Mouse (Mus musculus): Measurements from ENCODE around the gene Osgin1. TPM values are rescaled to one million over a fixed set of nuclear protein-coding genes. Genes with fewer than 3 reads are reported as not detected.

The Osgin1 gene
- 0.38 TPM in 2 replicates for polyA plus RNA-seq (2015; fragmentation: Nextera tagmentation; extraction: Ambion mirVana)

DNA sequence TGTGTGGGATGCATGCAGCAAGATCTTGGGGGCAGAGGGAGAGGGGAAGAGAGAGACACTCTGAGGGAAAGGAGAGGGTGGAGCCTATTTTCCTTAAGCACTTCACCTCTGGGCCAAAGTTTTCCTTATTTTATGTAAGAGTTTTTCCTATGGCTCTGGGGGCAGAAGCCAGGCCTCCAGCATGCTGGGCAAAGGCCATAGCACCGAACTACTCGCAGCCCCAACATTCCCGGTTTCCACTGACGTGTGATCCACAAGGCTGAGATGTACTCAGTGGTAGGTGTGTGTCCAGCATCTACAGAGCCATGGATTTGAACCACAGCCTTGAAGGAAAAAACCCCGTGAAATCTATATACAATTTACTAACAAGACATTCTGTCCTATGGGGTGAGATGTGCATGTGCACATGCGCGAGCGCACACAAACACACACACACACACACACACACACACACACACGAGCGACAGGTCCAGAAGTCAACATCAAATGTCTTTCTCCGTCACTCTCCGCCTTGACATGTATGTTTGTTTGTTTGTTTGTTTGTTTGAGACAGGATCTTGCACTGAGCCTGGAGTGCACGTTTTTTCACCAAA, at the start of gene Osgin1:
TSS of gene Osgin1 (plus strand) at position 543 of the 593 bp plus-strand sequence.
- Histone ChIP-seq H3K4me2 (no peak within 1 kb of the TSS), H3K4me1 (replicated peaks) (no peaks in the 10 kb centered on the region), H3K9me3 (no peaks in the 10 kb centered on the region), H3K27ac (replicated peaks) (no peak within 1 kb of the TSS), H3K9ac (no peak within 1 kb of the TSS), H3K27me3 (no peaks in the 10 kb centered on the region), H3K4me3 (no peak within 1 kb of the TSS), H3K36me3 (no peaks in the 10 kb centered on the region)
- ATAC-seq (ENCODE audit: low FRiP score, low read depth): no peak
- 91% methylated on average over 13 of the region's 13 CpGs for WGBS

DNA sequence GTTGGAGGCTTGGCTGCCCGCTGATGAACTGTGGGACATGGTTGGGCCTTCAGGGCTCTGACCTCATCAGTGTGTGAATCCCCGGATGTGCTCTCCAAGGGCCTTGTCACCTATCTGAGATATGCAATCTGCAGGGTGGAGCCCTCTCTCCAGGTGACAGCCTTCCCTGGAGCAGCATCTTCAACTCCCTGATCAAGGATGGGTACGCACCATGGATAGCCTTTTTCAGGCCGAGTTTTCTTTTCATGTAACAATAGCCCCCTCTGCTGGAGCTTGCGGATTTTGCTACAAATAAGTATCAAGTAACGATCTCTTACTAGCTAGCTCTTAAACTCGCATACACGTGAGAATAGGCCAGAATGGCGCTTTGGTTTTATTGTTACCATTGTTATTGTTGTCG, 49.4 kb upstream of the Osgin1 start:
- Histone ChIP-seq H3K4me1 (replicated peaks) (no peaks in the 10 kb centered on the region), H3K9ac (no peak overlapping the region), H3K36me3 (no peaks in the 10 kb centered on the region), H3K27ac (replicated peaks) (no peak overlapping the region), H3K9me3 (no peaks in the 10 kb centered on the region), H3K4me2 (no peak overlapping the region), H3K4me3 (no peak overlapping the region), H3K27me3 (no peaks in the 10 kb centered on the region)
- ATAC-seq (ENCODE audit: low FRiP score, low read depth): no peak; the same call in 1 of the 2 replicates
- WGBS: 21% methylated on average over 10 of the region's 10 CpGs

DNA sequence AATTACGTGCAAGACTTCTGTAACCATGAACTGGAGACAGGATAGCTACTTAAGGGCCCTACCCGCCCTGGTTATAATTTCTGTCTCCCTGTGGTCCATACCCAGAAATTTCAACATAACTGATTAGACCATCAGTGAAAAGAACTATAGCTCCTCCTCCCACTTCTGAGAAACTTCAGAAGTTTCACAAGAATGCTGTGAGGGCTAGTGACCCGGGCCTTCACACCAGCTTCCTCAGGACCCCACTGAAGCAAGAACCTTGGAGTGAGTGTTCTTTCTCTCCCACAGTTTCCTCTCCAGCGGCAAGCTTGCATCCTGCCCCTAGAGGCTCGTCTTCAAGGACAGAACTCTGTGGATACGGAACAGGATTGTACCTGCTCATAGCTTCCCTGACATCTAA, 48.1 kb upstream of the Osgin1 start:
- no peaks in the 10 kb centered on the region for H3K36me3 ChIP-seq
- no peak overlapping the region for H3K27ac ChIP-seq (replicated peaks)
- H3K4me3 ChIP-seq: no peak overlapping the region
- no peak overlapping the region for H3K4me2 ChIP-seq
- 80% methylated on average over 6 of the region's 6 CpGs for WGBS
- ATAC-seq (ENCODE audit: low FRiP score, low read depth): no peak
- no peaks in the 10 kb centered on the region for H3K9me3 ChIP-seq
- no peak overlapping the region for H3K9ac ChIP-seq
- H3K27me3 ChIP-seq: no peaks in the 10 kb centered on the region
- H3K4me1 ChIP-seq (replicated peaks): no peaks in the 10 kb centered on the region

DNA sequence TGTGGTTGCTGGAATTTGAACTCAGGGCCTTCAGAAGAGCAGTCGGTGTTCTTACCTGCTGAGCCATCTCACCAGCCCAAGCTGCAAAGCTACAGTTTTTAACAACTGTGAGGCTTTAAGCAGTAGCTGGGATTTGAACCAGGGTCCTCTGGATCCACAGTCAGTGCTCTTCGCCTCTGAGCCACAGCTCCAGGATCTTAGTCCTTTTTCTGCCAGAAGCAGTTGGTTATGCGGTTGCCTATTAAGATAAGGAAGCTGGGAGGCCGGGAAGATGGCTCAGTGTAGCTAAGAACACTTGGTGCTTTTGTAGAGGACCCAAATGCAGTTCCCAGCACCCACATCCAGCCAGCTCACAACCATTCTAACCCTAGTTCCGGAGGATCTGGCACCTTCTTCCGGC, 46.9 kb upstream of the Osgin1 start:
- Histone ChIP-seq H3K4me2 (no peak overlapping the region), H3K27ac (replicated peaks) (no peak overlapping the region), H3K9me3 (no peaks in the 10 kb centered on the region), H3K4me1 (replicated peaks) (no peaks in the 10 kb centered on the region), H3K27me3 (no peaks in the 10 kb centered on the region), H3K36me3 (no peaks in the 10 kb centered on the region), H3K9ac (no peak overlapping the region), H3K4me3 (no peak overlapping the region)
- no peak for ATAC-seq (ENCODE audit: low FRiP score, low read depth)
- WGBS: 80% methylated on average over 6 of the region's 6 CpGs

DNA sequence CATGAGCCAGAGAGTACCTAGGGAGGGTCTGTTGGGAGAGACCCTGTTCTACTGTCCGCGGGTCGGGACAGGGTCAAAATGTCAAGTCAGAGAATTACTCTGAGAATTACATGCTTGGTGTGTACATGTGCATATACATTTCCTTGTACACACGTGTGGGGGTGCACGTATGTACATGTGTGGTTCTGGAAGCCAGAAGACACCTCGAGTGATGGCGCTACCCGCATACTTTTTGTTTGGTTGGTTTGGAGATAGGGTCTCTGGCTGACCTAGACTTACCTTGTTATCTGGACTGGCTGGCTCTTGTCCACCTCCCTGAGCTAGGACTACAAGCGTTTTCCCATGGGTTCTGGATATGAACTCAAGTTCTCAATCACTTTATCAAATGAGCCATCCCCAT, 39.8 kb upstream of the Osgin1 start:
- ATAC-seq (ENCODE audit: low FRiP score, low read depth): no peak
- H3K4me1 ChIP-seq (replicated peaks): peaks cover 26% of the 10 kb centered on the region
- H3K36me3 ChIP-seq: no peaks in the 10 kb centered on the region
- peak overlapping the region; percentile 91 for H3K4me3 ChIP-seq
- peak overlapping the region; percentile 92 for H3K9ac ChIP-seq
- H3K4me2 ChIP-seq: peak overlapping the region; percentile 100
- H3K27ac ChIP-seq (replicated peaks): peak overlapping the region; percentile 91
- no peaks in the 10 kb centered on the region for H3K9me3 ChIP-seq
- 78% methylated on average over 9 of the region's 9 CpGs for WGBS
- no peaks in the 10 kb centered on the region for H3K27me3 ChIP-seq

DNA sequence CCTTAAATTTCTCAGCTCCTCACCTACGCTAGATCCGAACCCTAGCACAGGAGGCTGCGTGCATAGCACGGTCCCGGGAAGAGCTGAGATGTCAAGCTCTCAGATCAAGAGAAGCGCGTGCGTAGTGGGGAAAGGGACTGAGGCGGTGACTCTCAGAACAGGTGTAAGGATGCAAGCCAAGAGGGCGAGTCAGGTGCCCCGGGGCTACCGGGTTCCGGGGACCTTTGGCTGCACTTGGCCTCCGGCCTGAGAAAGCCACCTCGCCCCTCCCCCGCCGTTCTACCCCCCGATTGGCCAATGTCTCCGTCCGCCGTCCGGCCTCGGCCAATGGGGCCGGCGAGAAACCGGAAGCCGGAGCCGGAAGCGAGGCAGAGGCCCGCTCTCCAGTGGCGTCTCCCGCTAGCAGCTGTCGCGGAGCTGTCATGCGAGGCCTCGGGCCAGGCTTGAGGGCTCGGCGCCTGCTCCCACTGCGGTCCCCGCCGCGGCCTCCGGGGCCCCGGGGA, 39.3 kb upstream of the Osgin1 start, which contains the start of gene Mlycd:
TSS of gene Mlycd (plus strand) at position 355 of the 503 bp plus-strand sequence.
- ATAC-seq (ENCODE audit: low FRiP score, low read depth): peak; percentile 95
- H3K9me3 ChIP-seq: no peaks in the 10 kb centered on the region
- 1% methylated on average over 43 of the region's 44 CpGs for WGBS
- peak within 1 kb of the TSS; percentile 100 for H3K4me2 ChIP-seq
- no peaks in the 10 kb centered on the region for H3K27me3 ChIP-seq
- H3K4me1 ChIP-seq (replicated peaks): peaks cover 26% of the 10 kb centered on the region
- peak within 1 kb of the TSS; percentile 92 for H3K9ac ChIP-seq
- peak within 1 kb of the TSS; percentile 91 for H3K27ac ChIP-seq (replicated peaks)
- peak within 1 kb of the TSS; percentile 91 for H3K4me3 ChIP-seq
- H3K36me3 ChIP-seq: no peaks in the 10 kb centered on the region

DNA sequence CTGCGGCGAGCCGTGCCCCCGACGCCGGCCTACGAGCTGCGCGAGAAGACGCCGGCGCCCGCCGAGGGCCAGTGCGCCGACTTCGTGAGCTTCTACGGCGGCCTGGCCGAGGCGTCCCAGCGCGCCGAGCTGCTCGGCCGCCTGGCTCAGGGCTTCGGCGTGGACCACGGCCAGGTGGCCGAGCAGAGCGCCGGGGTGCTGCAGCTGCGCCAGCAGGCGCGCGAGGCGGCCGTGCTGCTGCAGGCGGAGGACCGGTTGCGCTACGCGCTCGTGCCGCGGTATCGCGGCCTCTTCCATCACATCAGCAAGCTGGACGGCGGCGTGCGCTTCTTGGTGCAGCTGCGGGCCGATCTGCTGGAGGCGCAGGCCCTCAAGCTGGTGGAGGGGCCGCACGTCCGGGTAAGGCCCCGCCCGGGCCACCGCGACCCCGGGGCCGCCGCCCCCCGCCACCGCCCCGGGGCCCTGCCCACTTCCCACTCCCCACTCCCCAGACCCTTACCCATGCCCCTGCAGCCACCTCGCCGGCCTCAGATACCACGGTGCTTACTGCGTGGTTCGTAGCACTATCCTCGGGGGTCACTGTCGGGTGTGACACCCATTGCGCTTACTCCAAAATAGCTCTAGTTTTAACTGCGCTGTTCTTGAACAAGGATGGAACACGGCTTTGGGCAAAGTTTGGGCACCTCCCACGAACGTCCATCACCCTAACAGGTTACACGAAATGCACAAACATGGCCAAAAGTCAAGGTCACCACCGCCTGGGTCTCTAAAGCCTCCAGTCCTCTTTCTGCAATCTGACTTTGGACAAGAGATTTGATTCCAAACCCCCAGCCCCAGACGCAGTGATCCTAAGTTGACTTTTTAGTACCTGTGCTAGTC, 38.6 kb upstream of the Osgin1 start:
- no peaks in the 10 kb centered on the region for H3K27me3 ChIP-seq
- peak overlapping the region; percentile 92 for H3K9ac ChIP-seq
- WGBS: 11% methylated on average over 42 of the region's 83 CpGs
- H3K4me2 ChIP-seq: peak overlapping the region; percentile 100
- peak overlapping the region; percentile 91 for H3K27ac ChIP-seq (replicated peaks)
- no peaks in the 10 kb centered on the region for H3K36me3 ChIP-seq
- H3K4me1 ChIP-seq (replicated peaks): peaks cover 26% of the 10 kb centered on the region
- H3K4me3 ChIP-seq: peak overlapping the region; percentile 91
- H3K9me3 ChIP-seq: no peaks in the 10 kb centered on the region
- peak; percentile 49 for ATAC-seq (ENCODE audit: low FRiP score, low read depth)

DNA sequence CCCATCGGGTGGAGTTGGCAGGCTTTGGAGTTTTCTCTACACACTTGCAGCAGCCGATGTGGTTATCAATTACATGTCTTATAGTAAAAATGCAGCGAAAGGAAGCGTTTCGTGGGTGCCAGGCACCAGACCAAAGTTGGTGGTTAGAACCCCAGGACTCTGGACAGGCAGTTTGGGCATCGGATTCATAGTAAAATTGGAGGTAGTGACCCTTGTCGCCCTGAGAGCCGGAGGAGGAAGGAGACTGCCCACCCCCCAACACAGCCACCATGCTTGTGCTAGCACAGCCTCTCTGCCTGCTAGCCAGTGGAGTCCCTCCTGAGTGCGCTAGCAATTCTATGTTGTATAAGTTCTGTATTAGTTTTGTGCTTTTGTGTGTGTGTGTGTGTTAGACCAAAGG, 35.4 kb upstream of the Osgin1 start:
- H3K36me3 ChIP-seq: 0 out of 2 replicates have a peak, but pooled peaks cover 4% of the 10 kb centered on the region
- no peak overlapping the region for H3K9ac ChIP-seq
- ATAC-seq (ENCODE audit: low FRiP score, low read depth): no peak
- no peak overlapping the region for H3K4me2 ChIP-seq
- H3K9me3 ChIP-seq: no peaks in the 10 kb centered on the region
- no peaks in the 10 kb centered on the region for H3K27me3 ChIP-seq
- H3K4me3 ChIP-seq: no peak overlapping the region
- H3K27ac ChIP-seq (replicated peaks): no peak overlapping the region
- 82% methylated on average over 9 of the region's 9 CpGs for WGBS
- H3K4me1 ChIP-seq (replicated peaks): peaks cover 26% of the 10 kb centered on the region

DNA sequence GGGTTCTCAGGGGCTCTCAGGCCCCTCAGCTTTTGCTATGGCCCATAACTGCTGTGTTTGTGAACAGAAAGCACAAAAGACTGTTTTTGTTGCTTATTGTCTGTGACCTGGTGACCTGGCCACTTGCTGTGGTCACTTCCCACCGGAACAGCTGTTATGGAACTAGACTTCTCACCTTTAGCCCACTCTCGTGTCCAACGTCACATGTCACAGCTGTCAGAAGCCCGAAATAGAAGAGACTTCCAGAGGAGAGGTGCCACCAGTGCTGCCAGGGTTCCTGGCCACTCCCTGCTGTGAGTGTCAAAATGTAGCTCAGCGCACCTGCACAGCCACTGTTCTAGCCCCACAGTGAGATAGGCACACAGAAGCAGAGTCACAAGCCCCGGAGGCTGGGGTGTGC, 34.7 kb upstream of the Osgin1 start:
- Histone ChIP-seq H3K27me3 (no peaks in the 10 kb centered on the region), H3K36me3 (0 out of 2 replicates have a peak, but pooled peaks cover 4% of the 10 kb centered on the region), H3K4me1 (replicated peaks) (peaks cover 21% of the 10 kb centered on the region), H3K4me3 (no peak overlapping the region), H3K4me2 (no peak overlapping the region), H3K9me3 (no peaks in the 10 kb centered on the region), H3K9ac (no peak overlapping the region), H3K27ac (replicated peaks) (no peak overlapping the region)
- ATAC-seq (ENCODE audit: low FRiP score, low read depth): no peak
- WGBS: 78% methylated on average over 6 of the region's 6 CpGs

DNA sequence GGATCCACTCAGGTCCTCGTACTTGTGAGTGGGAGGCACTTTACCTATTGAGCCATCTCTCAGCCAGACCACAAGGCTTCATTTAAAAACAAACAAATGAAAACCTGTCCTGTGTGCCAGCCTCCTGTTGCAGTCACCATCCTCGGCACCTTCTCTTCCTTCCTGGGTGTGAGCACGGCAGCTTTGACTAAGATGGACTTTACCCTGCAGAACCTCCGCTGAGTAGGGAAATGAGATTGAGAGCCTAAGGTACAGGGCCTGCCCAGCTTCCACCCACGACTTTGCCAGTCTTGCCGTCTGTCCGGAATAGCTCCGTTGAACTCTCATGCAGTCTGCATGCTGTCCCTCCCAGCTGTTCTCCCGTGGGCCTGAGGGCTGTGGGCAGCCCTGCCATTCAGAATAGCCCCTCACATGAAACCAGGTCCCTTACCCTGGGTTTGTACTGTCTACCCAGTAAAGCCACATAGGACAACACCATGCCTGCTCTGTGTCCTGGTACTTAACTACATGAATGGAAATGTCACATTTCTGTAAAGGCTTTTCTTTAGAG, 33.7 kb upstream of the Osgin1 start:
- Histone ChIP-seq H3K4me3 (no peak overlapping the region), H3K9me3 (no peaks in the 10 kb centered on the region), H3K27me3 (no peaks in the 10 kb centered on the region), H3K36me3 (0 out of 2 replicates have a peak, but pooled peaks cover 4% of the 10 kb centered on the region), H3K4me1 (replicated peaks) (peaks cover 19% of the 10 kb centered on the region), H3K27ac (replicated peaks) (no peak overlapping the region), H3K4me2 (no peak overlapping the region), H3K9ac (no peak overlapping the region)
- WGBS: 85% methylated on average over 9 of the region's 9 CpGs
- ATAC-seq (ENCODE audit: low FRiP score, low read depth): no peak

DNA sequence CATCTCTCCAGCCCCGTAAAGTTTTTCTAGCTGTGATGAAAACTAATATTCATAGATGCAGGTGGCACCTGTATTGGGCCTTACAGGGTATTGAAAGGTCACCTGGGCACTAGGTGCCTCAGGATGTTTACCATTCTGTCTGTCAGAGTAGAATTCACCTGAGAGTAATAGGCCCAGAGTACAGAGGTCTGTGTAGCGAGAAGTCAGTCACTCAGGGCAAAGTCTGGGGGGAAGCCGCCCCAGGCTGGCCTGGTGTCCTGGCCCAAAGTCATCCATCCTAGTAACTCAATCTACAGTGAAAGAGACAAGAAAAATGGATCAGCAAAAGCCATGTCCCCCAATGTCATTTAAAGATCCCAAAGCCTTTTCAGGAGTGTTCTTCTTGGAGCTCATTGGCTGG, 33.0 kb upstream of the Osgin1 start:
- ATAC-seq (ENCODE audit: low FRiP score, low read depth): no peak
- Histone ChIP-seq H3K4me2 (no peak overlapping the region), H3K27me3 (no peaks in the 10 kb centered on the region), H3K36me3 (0 out of 2 replicates have a peak, but pooled peaks cover 4% of the 10 kb centered on the region), H3K9me3 (no peaks in the 10 kb centered on the region), H3K27ac (replicated peaks) (no peak overlapping the region), H3K4me1 (replicated peaks) (peaks cover 13% of the 10 kb centered on the region), H3K9ac (no peak overlapping the region), H3K4me3 (no peak overlapping the region)
- 90% methylated on average over 3 of the region's 3 CpGs for WGBS

DNA sequence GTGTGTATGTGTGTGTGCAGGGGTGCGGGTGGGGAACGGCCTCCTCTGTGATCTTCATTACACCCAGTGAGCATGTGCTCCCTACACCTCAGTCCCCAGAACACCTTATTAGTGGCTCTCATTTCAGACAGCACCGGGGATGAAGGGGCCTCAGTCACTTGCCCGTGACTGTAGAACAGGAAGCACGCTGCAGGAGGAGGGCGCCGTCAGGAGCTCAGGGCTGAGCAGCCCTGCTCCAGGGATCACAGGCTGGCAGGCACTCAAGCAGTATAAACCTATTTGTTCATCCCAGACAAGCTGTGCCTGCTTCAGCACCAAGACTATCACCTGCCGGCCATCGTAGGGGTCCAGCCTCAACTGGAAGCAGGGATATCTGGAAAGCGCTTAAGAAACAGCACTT, 30.0 kb upstream of the Osgin1 start:
- H3K4me1 ChIP-seq (replicated peaks): no peaks in the 10 kb centered on the region
- no peak for ATAC-seq (ENCODE audit: low FRiP score, low read depth)
- no peaks in the 10 kb centered on the region for H3K9me3 ChIP-seq
- H3K27ac ChIP-seq (replicated peaks): no peak overlapping the region
- H3K36me3 ChIP-seq: peaks cover 19% of the 10 kb centered on the region
- 79% methylated on average over 10 of the region's 10 CpGs for WGBS
- no peak overlapping the region for H3K4me2 ChIP-seq
- H3K27me3 ChIP-seq: no peaks in the 10 kb centered on the region
- H3K9ac ChIP-seq: no peak overlapping the region
- H3K4me3 ChIP-seq: no peak overlapping the region

Data from hindbrain, embryonic 15.5 days (tissue).